Mouse (Mus musculus) right cerebral cortex, postnatal 36 days (tissue): Measurements from ENCODE around the gene Gjc2.

Experiments
- DNase-seq, 2 experiments: peaks; one replicate each; pipeline ENCODE4 v3.0.0; 2022; ENCODE audit warnings: low spot score in 2 of 2, mixed read lengths in 1 of 2

Gjc2 gene

DNA sequence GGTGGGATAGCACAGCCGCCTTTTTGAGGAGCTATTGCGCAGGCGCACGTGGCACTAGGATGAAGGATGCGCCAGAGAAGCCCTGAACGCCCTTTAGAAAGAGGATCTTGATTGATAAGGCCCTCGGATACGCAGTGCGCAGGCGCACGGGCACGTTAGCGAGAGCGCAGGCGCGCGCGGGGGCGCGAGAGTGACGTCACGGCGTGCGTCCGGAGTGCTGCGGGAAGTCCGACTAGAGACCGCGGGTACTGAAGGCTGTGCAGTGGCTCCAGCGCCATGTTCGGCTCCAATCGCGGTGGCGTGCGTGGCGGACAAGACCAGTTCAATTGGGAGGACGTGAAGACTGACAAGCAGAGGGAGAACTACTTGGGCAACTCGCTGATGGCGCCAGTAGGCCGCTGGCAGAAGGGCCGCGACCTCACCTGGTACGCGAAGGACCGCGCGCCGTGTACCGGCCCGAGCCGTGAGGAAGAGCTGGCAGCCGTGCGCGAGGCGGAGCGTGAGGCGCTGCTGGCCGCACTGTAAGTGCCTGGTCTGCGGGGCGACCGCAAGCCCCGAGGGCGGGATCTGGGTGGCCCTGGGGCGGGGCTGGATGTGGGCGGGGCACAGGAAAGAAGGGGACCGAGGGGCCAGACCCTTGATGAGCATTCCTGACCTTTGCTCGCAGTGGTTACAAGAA lies 25.3 kb upstream of the Gjc2 start, which contains the start of gene 2310033P09Rik:
2310033P09Rik (plus strand) TSS at position 169 of the 679 bp plus-strand sequence.
- DNase-seq = peak; percentile 92 to 93

DNA sequence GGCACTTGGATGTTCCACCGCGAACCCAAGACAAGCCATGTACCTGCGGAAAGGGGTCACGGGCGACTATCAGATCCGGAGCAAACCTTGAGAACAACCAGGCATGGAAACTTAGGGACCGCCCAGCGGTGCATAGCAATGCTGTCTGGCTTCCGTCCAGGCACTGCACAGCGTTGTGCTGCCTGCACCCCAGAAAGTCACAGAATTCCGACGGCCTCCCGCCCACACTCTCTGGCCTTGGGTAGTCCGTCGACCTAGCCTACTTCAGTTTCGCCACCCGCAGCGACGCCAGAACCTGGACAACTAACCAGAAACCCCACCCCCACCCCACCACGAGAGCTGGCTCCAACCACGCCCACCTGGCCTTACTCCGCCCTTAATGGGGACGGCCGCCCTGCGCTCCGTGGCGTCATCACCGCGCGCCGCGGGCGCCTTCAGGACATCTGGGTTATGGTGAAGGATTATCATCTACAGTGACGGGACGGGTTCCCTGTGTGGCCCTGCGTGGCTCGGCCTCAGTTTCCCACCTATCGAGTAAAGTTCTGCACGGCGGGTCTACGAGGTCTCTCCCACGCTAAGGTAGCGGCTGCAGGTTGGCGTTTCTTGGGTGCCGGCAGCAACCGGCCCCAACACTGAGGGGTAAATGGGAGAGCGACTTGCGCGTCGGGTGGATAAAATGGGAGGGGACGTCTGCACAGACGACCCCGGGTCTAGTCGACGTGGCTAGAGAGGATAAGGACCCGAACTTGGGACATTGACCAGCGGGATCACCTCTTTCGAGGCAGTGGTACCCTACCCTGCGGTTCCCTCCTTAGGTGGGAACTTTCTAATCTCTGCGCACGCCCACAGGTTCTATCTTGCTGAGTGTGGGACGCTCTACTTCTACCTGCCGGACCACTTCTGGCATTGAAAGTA lies 19.3 kb upstream of the Gjc2 start, which contains the start of gene Mrpl55:
Mrpl55 (plus strand) TSS at position 406 of the 915 bp plus-strand sequence.
- peak; percentile 89 to 92 for DNase-seq

DNA sequence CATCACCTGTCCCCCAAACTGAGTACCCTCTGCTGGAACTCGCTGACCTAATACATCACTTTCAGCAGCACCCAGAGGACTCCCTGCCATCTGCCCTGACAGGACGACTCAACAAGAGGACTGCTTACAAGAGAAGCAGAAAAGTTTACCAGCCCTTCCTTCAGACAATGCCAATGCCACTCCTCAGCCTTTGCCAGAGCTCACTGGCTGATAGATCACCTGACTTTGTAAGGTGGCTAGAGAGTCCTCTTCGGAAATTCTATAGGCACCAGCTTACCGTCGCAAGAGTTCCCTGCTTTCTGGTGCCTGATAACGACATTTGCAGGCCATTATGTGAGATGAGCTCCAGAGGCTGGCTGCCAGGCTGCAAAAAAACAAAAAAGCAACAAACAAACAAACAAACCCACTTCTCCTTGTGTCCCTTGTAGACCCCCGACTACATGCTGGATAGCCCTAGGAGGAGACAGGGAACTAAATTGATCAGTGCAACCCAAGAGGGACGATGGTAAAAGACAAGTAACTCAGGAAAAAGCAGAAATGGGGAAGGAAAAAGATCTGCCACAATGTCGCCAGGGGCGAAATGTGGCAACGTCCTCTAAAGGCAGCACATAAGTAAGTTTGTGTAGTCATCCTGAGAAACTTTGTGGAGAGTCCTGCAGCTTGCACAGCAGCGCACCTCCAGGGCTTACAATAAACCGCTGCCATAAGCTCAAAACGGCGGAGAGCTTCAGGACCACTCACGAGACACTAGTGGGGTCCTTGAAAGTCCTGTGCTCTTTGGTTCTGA lies 18.4 kb upstream of the Gjc2 start:
- DNase-seq = no peak

DNA sequence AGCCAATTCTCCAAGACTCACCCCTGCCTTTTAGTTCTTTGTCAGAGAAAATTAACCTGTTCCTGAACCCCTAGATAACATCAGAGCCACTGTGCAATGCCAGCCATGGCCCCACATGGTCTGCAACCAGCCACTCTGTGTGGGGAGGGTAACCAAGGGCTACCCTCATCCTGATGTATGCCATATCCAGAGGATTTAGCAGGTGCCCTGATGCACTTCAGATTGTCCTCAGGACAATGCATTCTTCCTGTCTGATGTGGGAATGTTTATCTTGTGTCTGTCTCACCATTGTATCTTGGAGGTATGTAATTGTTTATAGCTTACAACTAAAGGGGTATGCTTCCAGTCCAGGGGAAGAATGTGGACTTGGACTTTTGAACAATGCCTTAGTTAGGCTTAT lies 13.2 kb upstream of the Gjc2 start:
- DNase-seq = no peak

DNA sequence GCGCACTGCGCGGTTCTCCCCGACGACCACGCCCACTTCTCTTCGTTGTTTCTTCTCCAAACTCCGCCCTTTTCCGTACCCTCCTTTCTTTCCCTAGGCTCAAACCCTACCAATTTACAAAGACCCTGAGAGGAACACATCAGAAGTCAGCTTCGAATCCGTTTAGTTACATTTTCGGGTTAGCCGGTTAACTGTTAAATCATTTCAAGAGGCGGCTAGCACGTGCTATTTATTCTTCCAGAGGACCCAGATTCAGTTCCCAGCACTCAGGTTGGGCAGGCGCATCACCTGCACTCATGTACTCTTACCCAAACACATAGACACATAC lies 9.0 kb upstream of the Gjc2 start, which contains the start of gene Guk1:
Guk1 (minus strand) TSS at position 154 of the 328 bp plus-strand sequence.
- DNase-seq = no peak

DNA sequence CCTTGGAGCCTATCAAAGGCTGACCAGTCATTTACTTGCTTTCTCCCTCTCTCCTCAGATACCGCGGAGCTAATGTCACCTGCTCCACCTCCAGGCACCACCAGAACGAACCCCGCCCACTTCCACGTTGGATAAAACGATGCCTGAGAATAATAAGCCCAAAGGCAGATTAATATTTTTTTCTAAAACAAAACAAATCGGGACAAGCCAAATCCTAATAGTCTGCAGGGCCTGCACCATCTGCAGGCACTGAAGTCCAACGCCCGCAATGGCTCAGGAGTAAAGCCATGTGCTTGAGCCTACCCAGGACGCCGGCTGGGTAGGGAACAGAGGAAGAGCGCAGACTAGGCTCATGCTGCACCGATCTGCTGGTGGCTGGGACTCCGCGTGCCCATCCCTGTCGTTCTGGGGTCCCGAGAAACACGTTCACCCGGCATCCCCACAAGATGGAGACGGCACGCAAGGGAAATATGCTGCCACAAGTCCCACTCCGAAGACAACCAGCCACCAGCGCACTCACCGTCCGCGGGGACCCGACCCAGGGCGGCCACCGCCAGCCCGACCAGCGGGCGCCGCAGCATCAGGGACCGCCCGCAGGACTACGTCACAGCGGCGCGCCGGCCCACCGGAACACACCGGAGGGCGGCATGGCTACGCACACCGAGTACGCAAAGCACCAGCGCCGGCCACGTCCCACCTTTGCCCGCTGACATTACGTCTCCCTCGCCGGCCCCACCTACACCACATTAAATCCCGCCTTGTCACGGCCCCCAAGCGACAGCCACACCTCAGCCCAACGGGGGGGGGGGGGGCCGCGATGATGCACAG lies 8.4 kb upstream of the Gjc2 start:
- DNase-seq = peak; percentile 91 to 92

DNA sequence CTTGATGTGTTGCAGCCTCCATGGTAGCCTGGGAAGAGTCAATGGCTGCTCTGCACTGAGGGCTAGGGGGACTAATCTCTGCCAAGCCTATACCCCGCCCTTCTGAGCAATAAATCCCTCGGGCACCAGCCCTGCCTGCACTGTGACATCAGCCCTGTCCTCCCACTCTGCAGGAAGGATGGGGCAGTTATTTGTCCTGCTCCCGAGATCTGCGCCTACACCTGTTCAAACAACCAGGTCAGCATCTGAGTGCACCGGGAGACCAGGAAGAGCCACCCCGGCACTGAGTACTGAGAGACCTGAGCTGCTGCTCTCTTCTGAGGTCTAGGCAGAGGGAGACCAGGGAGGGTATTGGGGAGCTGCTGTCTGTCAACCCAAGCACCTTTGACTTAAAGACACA lies 4.7 kb upstream of the Gjc2 start:
- DNase-seq = no peak

DNA sequence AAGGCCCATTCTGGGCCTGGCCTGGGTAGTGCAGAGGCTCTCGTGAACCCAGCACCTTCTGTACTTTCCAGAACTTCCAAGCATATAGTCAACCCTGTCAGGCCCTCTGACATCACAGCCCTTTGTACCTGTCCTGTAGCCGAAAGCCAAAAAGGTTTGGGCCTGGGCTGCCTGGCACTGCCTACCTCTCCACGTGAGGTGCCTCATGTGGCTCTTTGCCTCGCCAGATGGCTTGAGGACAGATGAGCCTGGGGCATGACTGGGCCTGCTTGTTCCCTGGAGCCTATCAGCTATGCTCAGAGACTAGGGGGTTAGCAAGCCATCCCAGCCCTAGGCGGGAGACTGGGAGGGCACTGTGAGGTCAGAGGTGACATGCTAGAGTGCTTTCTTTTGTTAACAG lies 2.5 kb upstream of the Gjc2 start:
- DNase-seq = no peak

DNA sequence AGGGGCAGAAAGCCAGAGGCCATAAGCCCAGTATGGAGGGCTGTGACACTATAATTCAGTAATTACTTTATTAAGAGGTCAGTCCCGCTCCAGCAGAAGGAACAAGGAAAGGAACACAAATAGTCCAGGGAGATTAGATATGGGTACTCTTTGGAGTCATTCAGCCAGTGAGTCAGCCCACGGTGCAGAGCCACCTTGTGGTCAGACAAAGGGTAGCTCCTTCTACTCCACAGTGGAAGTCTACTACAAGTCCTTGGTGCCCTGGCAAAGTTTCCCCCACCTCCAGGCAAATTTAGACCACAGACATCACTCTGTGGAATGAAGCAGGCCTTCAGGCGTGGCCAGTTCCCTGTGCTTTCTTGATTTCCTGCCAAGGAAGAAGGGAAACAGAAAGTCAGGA lies 808 bp upstream of the Gjc2 start:
- no peak for DNase-seq

DNA sequence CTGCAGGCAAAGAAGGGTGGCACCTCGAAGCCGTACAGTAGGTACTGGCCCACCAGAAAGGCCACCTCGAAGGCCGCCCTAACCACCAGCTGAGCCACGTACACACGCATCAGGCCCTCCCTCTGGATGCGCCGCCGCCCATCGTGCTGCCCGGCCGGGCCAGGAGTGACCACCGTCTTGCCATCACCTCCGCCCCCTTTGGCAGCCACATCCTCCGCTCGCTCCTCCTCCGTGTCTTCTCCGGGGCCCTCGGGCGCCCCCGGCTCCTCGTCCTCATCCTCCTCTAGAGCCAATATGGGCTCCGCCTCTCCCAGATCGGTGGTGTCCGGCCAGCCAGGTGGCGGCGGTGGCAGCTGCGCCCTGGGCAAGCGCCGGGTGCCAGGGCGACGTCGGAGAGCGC lies 6.1 kb downstream of the Gjc2 start:
- no peak for DNase-seq

DNA sequence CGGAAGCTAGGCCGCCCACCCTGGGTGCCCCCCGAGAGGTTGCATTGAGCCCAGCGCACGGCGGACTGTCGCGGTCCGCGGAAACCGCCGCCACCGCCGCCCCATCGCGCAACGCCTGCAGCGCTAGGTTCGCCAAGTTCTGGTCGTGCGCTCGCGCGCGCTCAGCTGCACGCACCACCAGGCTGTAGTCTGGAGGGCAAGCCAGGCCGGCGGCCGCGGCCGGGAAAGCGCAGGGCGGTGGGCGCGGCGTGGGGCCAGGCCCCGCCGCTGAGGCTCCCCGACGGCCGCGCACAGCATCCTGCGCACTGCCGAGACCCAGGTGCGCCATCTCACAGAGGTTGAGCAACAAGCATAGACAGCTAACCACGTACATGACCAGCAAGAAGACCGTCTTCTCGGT lies 6.5 kb downstream of the Gjc2 start:
- no peak for DNase-seq

DNA sequence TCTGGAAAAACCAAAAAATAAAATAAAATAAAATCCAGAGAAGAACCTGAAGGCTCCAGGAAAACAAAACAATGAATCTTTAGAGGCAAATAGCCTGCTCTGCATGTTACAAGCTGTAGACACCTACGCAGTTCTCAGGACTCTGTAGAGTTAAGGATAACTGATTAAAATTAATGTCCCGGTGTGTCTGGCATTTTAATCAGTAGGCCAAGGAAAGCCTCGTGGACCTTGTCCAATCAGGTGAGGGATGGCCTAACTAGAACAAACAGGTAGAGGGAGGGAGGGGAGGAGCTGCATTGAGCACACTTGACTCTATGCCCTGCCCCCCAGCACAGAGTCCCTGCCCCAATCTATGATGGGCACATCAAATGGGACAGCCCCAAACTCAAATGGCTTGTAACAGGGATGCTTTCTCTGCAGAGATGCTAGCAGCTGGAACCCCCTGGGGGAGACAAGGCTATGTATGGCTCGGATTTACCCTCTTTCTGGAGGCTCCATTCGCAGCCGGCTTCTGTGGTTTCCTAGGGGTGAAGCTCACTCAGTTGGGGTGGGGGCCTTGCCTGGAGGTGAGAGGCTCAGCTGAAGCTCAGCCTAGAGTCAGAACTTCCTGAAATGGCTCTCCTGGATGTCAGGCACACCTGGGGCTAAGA lies 8.7 kb downstream of the Gjc2 start:
- no peak for DNase-seq

DNA sequence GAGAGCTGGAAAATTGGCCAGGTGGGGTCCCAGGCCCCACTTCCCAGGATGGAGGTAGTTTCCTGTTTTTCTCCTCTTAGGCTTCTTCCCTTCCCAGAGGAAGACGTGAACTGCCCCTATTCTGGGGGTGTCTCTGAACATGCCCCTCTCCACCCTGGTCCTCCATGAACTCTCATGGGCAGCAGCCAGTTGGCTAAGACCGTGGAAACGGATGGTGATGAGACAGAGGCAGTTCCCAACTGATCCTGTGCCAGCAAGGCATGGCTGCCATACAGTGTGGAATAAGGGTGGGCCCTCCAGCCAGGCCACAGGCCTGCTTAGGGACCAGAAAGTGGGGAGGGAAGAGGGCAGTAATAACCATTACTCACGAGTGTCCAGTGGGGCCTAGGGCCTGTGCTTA lies 12.5 kb downstream of the Gjc2 start:
- no peak for DNase-seq

DNA sequence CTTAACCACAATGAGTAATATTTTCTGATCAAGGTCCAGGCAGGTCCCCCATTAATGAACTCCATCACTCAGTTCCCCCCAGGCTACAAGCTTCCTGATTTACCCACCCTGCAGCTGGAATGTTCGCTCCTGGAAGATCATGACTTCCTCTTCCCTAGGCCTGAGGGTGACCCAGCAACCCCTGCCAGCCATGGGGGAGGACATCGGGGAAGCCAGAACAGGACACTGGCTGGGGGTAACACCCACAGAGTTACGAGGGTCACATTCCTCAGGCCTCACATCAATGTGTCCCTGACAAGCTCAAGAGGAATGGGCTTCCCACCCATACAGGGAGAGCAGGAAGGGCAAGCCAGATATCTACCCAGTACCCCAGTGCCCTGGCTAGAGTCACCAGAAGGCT lies 13.2 kb downstream of the Gjc2 start:
- no peak for DNase-seq

DNA sequence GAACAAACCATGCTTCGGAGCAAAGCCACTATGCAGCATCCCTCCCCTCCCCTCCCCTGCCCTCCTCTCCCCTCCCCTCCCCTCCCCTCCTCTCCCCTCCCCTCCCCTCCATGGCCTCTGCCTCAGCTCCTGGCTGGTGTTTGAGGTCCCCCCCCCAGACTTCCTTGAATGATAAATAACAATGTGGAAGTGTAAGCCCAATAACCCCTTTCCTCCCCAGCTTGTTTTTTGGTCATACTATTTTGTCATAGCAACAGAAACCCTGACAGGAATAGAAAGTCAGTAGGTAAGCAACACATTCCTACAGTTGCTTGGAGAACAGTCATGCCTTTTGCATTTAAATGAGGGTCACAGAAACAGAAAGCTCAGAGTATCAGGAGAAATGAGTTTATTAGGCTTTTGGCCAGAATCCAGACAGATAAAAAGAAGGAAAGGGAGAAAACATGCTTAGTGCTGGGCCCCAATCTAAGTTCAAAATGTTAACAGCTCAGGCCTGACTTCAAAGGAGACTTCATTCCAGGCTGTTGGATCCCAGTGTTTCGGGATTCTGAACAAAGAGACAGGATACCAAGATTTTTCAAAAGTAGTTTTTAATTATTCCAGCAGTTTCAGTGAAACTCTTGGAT lies 17.3 kb downstream of the Gjc2 start:
- DNase-seq = no peak

DNA sequence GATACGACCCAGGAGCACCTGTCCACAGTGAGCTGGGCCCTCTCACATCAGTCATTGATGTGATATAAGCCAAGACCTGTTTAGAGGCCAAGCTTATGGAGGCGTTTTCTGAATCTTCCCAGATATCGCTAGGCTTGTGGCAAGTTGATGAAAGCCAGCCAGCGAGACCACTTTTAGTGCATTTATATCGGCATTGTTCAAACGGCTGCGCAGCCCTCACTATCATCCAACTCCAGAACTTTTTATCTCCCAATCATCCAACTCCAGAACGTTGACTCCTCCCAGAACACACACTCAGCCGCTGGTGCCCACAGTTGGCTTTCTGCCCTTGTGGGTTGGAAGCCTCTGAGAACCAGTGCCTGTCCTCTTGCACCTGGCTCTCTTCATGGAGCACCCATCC lies 18.6 kb downstream of the Gjc2 start:
- DNase-seq = no peak

DNA sequence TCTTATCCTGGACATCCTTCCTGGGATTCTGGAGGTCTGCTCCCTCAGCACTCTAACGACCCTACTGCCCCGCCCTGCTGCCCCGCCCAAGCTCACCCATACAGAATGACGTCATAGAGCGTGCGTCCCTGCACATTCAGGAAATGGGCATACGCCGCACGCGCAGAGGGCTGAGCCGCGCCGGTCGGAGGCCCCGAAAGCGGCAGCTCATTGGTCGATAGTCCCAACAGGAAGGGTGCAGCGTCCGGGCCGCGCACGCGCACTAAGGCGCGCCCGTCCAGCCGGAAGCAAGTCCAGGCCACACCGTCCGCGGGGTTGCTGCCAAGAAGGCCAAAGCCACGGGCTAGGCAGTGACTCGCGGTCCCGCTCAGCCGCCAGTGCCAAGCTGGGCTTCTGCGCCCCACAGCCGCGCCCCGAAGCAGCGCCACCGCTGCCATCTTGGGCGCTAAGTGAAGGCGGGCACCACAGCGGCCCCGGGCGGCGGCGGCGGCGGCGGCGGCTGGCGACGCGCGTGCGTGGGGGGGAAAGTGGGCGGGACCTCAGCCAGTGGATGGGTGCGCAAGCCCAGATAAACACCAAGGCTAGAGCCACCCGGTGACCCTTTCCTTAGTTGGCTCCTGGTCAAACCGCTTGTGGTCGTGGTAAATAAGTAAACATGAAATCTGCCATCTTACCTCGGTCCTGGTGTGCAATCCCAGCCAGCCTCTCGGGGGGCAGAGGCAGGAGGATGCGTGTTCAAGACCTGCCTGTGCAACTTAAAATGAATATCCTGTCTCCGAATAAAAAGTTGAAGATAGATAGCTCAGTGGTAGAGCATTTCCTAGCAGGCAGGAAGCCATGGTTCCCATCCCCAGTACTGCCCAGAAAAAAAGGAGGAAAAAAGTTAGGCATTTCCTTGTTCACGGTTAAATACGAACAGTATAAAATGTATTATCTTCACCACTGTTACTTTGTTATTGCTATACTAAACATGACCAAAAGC lies 19.5 kb downstream of the Gjc2 start, which contains the start of gene Iba57:
Iba57 (minus strand) TSS at position 485 of the 982 bp plus-strand sequence.
- peak; percentile 99 to 100 for DNase-seq

DNA sequence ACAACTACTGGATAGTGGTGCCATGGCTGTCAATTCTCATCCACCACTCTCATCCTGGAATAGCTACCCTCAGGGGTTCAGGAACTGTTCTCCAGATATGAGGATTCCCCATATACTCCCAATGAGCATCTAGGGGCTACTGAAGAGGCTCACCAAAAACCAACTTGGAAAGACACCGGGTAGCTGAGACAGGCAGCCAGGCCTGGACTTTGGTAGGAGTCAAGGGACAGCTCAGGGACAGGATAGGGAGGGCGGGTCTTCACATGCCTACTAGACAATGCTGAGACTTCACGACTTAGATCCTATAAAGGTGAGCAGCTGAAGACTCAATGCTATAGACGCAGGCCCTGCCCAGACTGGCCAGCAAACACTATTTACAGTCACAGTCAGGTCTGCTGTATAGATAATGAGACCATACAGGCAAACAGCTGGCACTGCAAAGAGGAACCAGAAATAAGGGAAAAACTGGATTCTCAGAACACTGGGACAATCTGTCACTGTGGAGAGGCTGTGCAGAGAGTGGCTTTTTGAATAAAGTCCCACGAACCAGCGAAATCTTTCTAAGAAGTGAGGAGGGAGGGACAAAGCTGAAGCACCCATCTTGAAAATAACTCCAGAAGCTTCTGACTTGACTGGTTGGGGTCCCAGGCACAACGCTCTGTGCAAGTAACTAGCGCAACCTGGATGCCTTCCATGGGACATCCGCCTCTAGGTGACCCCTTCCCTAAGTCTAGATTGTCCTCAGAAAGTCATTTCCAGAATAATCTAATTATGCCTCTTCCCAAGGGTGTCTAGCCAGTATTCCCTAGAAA lies 20.4 kb downstream of the Gjc2 start:
- no peak for DNase-seq
